Mouse (Mus musculus): ENCODE data around the gene Myo1e.
A peak's percentile ranks its signal among the peaks of the same experiment; 100 is the strongest.

- TF ChIP-seq POLR2A (IDR thresholded peaks at IDR 0.05; ENCODE audit: insufficient read depth, low read depth, low read length) (no peak), CTCF (IDR thresholded peaks at IDR 0.05) (peak; percentile 82), EP300 (IDR thresholded peaks at IDR 0.05; ENCODE audit: insufficient read depth, low read depth, low read length) (no peak)
Observed at GRCm38 (mm10) chr9:70202753-70203152, 4.4 kb upstream of the Myo1e start.
